Mouse (Mus musculus): ENCODE data around the gene Adamts6.

Adamts6 gene

DNA sequence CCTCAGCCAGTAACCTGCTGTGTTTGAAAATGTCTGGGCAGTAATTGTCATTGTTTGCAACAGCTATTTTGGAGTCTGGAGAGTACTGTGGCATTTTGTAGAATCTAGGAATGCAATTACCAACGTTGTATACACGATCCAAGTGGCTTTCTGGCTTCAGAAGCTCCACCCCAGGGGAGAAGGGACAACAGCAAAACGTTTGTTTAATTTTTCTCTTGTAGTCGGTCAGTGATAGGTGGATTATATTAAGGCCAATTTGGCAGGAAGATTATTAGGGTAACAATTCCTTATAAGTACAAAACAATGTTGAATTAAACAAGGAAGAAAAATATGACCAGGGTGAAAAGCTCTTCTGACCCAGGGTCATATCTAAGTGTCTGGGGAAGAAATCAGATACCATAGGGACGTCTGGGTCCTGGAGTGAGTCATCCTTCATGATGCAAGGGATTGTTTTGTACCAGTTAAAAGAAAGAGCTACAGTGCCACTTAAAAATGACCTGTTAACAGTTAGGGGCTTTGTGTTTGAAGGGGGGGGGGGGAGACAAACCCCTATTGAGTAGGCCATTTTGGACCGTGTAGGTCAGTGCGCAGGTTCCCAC, 229.2 kb downstream of the Adamts6 start:
- DNase-seq (ENCODE audit: low read depth), result peak; percentile 74

DNA sequence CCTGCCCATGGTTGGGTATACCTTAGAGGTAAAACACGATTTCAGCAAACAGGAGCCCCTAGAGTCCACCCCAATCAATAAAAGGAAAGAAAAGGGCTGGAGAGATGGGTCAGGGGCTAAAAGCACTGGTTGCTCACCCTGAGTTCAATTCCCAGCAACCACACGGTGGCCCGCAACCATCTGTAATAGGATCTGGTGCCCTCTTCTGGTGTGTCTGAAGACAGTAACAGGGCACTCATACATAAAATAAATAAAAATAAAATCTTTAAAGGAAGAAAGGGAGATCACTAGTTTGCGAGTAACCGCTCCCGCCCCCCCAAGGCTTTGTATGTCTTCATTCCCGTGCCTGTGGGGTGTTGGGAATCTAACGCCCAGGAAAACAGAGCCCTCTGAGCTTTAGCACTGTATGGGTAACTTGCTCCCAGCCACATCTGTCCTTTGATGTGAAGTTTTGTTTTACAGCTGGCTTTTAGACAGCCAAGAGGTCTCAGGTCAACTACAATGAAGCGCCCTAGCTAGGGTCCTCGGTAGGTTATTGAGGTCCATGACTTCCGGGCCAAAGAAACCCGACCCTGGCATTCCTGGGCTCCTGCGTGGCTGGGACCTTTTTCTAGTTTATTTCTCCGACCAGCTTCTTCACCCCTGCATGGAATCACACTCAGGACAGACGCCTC, 230.1 kb downstream of the Adamts6 start:
- no peak for DNase-seq (ENCODE audit: low read depth)

DNA sequence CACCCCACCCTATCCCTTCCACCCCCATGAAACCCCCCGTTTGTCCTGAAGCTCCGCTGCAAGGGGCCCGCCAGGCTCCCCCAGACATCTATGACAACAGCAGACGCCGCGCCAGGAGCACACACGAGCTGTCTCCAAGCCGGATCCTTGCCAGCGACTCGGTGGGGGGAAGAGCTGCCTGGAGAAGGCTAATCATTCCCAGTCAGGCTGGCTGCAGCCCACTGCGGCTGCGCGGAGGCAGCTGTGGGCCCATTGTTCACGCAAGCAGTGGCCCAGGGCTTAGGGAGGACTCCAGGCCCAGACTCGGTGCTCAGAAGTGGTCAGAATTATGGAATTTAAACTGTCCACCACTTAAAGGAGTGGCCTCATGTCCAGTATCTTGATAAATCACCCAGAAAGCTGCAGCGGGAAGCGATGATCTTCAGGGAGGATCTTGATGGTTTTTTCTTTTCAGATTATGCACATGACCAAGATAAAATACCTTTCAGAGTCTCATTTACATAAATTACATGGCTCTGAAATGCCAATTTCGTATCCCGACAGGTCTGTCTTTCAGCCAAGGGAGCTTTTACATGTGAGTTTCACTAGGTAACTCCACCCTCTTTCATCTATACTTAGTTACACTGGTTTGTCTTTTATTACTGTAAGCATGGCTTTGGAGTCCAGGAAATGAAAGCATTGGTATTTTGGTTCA, 230.8 kb downstream of the Adamts6 start:
- no peak for DNase-seq (ENCODE audit: low read depth)

DNA sequence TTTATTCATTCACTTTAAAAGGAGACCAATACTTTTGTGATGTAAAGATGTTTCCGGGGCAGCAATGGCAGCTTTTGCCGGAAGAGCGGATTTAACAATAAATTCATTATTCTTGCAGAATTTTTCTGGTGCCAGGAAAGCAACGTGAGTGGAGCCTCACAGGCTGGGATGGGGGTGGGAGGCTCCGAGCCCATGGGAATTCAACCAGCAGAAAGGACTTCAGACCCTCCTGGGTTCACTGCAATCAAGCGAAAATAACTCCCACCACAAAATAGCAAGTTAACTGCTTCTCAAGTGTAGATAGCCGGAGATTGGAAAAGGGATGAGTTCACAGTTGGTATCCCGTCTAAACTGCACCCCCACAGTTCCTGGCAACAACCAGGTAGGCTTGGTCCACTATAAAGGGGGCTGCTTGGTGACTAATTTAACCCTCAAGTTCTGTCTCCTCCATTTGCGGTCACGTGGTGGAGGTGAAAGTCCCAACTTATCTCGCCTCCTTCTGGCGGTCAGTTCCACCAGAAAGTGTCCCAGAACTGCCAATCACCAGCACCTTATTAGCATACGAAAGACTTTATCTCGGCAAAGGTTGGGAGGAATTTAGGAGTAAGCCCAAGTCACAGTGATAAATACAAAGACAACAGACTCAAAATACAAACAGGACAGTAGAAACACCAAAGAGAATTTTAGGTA, 231.5 kb downstream of the Adamts6 start:
- DNase-seq (ENCODE audit: low read depth), result no peak

DNA sequence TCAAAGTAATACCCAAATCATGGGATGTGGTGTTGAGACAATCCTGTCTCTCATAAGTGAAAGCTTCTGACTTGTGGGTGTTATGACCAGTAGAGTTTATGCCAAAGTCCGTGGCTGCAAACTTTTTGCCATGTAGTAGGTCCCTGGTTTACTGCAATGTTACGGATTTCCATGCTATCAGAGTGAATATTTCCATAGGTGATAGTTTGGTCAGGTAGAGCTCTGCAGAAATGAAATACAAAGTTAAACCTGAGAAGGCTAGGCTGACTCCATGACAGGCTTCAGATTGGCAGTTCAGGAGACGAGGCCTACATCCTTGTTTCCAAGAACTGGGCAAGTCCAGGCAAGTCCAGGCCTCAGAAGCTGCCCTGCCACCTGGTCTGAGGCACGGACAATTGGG, 232.3 kb downstream of the Adamts6 start:
- no peak for DNase-seq (ENCODE audit: low read depth)

DNA sequence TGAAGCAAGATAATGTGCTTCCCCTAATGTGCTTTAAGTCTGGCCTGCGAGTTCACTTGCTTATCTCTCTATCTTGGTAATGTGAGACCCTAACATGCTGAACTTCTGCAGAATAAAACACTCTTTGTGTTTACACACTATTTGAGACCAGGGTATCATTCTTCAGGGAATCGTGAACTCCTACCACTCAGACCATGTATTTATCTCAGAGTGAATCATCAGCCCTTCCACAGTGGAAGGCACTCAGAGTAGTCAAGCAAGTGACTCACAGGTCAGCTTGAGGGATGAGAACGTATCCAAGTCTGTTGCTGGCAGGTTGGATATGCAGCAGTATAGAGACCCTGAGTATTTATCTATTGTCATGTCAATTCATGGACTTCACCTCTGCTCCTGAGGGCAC, 232.8 kb downstream of the Adamts6 start:
- DNase-seq (ENCODE audit: low read depth), result peak; percentile 18

DNA sequence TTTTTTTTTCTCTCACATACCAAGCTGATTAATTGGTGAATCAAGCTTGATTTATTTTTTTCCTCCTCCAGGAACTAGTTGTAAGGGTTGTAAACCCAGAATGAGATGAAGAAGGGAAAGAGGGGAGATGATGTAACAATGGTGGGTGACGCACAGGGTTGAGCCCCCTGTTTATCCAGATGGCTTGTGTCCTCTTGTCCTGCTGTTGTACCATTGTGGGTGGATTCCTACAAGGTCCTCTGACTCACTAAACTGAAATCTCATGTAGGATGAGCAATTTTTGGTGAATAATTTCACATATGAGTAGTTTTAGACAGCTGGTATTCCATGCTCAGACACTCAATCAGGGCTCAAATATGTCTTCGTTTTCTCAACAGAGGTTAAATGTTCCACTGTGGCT, 233.9 kb downstream of the Adamts6 start:
- DNase-seq (ENCODE audit: low read depth), result no peak

DNA sequence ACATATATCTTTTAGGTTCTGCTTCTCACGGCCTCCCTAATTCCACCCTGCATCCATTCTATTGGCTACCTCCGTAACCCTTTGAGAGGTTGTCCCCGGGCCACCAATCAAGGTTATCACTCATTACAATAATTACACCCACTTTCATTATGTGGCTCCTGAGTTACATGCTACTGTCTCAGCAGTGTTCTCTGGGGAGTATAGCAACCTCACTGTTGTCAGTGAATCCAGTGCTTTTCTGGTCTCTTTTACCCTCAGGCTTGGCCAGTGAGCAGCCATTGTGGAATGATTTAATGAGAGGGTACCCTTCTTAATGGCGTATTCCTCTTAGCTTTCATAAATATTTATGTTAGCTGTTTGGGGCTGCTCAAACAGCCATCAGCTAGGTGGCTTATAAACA, 238.0 kb downstream of the Adamts6 start:
- no peak for DNase-seq (ENCODE audit: low read depth)

DNA sequence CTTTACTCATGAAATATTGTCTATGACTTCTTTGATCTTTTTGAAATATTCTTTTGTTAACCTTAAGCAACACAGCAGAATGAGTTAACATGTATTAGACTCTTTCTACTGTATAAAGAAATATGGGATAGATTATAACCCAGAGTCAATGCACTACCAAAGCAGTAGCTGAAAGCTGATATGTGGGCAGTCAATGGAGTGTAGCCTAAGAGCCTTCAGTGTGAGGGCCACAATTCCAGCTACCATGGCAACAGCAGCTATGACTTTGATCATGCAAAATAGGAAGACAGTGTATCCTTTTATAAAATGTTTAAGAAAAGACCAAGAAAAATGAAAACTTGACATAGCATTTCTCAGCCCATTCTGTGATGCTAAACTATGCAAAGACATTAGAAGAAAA, 241.6 kb downstream of the Adamts6 start:
- no peak for DNase-seq (ENCODE audit: low read depth)

DNA sequence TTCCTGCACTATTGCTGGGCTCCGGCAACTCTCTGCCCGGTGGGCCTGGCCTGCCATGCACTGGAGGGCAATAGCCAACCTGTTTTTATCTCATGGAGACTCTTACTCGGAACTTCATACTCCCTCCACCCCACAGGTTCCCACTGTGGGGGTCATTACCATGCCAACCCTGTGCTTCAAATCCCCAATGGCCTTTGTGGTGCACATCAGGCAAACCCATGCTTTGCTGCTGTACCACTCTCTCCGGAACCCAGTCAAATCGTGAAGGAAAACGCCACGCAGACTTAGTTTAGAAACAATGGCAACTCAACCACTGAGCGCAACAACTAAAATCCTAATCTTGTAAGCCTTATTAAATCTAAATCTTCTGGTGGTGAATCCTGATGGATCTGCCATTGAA, 244.2 kb downstream of the Adamts6 start:
- no peak for DNase-seq (ENCODE audit: low read depth)

DNA sequence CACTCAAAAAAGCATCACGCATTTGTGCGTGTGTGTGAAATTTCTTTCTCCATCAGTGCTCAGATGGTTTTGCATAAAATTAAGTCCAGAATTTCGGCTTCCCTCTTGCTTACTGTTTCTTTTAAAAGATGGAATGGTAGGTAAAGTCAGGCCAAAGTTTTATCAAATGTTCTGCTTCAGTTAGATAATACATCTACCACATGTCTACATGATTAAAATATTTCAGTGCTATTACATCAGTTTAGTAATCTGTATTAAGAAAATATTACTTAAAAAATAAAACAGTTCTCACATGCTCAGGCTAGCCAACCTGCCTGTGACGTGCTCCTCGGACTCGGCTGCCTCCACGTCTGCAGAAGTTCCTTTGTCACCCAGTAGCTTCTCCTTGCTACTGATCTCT, 245.1 kb downstream of the Adamts6 start:
- no peak for DNase-seq (ENCODE audit: low read depth)

DNA sequence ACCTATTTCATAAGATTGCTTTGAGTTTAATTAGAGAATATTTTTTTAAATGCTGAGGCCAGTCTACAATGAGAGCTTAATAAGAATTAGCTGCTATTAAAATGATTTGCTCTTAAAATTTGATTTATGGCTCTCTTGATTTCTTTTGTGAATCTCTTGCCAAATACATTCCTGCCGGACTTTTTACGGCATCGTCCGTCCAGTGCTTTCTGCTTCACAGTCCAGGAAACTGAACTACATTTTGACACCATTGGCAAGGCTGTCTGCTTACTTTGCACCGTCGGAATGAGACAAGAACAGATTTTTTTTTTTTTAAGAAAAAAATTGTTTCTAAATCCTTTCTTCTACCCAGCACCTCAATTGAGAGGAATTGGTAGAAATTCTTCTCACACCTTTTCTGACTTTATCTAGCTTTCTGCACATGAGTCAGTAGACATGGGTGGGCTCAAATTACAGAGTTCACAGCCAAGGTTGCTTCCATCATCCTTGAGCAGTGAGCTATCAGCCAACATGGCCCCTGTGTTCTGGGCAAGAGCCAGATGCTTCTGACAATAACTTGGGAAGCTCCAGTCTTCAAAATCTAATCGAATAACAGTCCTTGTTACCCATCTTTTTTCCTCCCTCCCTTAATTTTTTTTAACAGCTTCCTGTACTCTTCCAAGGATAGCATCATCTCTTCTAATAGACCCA, 246.3 kb downstream of the Adamts6 start:
- DNase-seq (ENCODE audit: low read depth), result no peak

DNA sequence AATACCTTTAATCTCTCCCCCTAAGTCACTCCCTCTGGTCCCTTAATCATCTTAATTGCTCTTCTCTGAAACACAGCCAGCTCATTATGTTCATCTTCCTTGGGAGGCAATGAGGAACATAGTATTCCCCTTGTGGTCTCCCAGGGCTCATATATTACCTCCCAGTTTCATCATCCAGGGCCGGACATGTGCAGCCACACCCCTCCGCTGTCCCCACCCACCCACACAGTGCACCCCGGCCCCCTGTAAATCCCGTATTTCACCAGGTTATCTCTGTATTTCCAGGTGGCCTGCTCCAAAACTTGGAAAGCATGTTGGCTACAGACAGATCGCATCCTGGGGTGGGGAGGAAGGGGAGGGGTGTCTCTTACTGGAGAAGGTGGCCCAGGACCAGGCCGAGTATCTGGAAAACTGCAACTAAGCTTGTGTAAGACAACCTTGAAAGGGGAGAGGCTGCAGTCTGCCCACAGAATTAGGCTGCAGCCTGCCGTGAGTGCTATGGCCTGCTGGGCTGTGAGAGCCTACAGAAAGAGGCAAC, 253.3 kb downstream of the Adamts6 start:
- no peak for DNase-seq (ENCODE audit: low read depth)

DNA sequence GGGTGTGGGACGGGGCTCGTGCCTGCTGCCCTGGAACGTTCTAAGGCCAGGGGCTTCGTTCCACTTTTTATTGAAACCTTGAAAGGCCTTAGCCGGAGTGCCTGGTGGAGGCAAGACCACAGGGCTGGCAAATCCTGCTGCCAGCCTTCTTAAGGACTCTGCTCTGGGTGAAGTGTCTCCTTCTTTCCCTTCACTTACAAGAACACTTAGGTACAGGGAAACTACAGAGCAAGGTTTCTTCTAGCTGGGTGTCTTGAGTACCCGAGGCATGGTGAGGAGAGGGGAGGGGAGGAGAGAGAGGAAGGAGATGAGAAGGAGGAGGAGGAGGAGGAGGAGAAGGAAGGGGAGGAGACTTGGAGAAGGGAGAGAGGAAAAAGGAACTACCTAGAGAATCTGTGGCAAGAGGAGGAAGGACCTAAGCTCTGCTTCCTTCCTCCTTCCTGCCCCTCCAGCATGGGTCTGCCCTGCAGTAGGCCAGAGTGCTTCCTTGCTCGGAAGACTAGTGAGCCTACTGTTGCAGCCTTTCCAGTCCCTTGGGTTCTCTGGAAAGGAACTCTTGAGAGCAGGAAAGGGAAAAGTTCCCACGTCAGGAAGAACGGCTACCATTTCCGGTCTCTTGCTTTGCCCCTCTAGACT, 254.6 kb downstream of the Adamts6 start:
- no peak for DNase-seq (ENCODE audit: low read depth)

DNA sequence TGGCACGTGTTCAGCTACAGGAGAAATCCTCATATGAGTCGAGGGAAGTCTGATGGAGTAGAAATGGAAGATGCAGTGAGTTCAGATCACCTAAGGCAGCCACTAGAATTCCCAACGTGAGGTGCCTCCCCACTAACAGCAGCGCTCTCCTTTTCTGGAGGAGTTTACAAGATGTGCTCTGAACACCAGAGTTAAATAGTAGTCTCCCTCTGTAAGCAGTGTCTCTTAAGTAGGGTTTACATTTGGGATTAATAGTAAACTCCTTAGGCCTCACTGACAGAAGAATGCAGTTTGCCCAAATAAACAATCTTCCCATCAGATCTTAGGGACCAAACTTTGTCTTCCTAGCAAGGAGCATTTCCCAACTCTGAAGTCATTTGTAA, 255.1 kb downstream of the Adamts6 start:
- no peak for DNase-seq (ENCODE audit: low read depth)

Measured in 416B (cell line).